Mouse (Mus musculus) liver, adult 2 months (tissue): ENCODE data around the gene S100a5. TPM values are rescaled to one million over a fixed set of nuclear protein-coding genes. Genes with fewer than 3 reads are reported as not detected.

ENCODE experiments used
- DNase-seq: peaks from one replicate; pipeline ENCODE4 v3.0.0-alpha.2; 2011; ENCODE audit warnings: low read depth, low spot score; ENCODE audit errors: extremely low read depth
- H3K27ac ChIP-seq: fragments of 200-500 bp; replicated peaks from 2 replicates; pipeline ENCODE4 v1.5.1; 2012; ENCODE audit warnings: low read depth, mild to moderate bottlenecking, control low read depth, inconsistent platforms, low read length; ENCODE audit not compliant: insufficient read depth
- H3K27me3 ChIP-seq: fragments of 200-500 bp; 2 replicates; pipeline ENCODE4 v1.6.1; 2012; ENCODE audit warnings: mild to moderate bottlenecking, moderate library complexity, low read length, inconsistent platforms; ENCODE audit not compliant: control insufficient read depth, insufficient read depth
- H3K36me3 ChIP-seq: fragments of 200-500 bp; 2 replicates; pipeline ENCODE4 v1.6.1; 2012; ENCODE audit warnings: low read length, inconsistent platforms; ENCODE audit not compliant: control insufficient read depth, insufficient read depth
- H3K4me1 ChIP-seq: fragments of 200-500 bp; 2 replicates; pipeline ENCODE4 v1.6.1; 2011; ENCODE audit warnings: low read length; ENCODE audit not compliant: control insufficient read depth, insufficient read depth
- H3K4me3 ChIP-seq: fragments of 200-500 bp; 2 replicates; pipeline ENCODE4 v1.5.1; 2011; ENCODE audit warnings: low read depth, mild to moderate bottlenecking, control low read depth, low read length, moderate library complexity; ENCODE audit not compliant: insufficient read depth
- H3K79me2 ChIP-seq: fragments of 200-500 bp; 2 replicates; pipeline ENCODE4 v1.6.1; 2012; ENCODE audit warnings: inconsistent platforms, mild to moderate bottlenecking, low read length, moderate library complexity; ENCODE audit not compliant: control insufficient read depth, insufficient read depth
- H3K9ac ChIP-seq: fragments of 200-500 bp; 2 replicates; pipeline ENCODE4 v1.6.1; 2012; ENCODE audit warnings: low read depth, mild to moderate bottlenecking, control low read depth, inconsistent platforms, low read length
- CTCF ChIP-seq: fragments of 200-500 bp; IDR thresholded peaks from 2 replicates; pipeline ENCODE4 v1.5.1; 2011; ENCODE audit warnings: low read depth, low read length, control low read depth
- POLR2A ChIP-seq: fragments of 200-500 bp; IDR thresholded peaks from 2 replicates; pipeline ENCODE4 v1.6.1; 2011; ENCODE audit warnings: low read length, control low read depth; ENCODE audit not compliant: insufficient read depth; ENCODE audit errors: extremely low read depth
- WGBS: fragments of 180-500 bp; shearing (Covaris S2); methylation state at CpG from one replicate; pipeline ENCODE4 v1.1.7; 2018; 5-methylcytosine and 5-hydroxymethylcytosine counted together
- polyA plus RNA-seq: library from polyadenylated mRNA; depleted of rRNA; stranded (reverse); fragments of >200 nt; gene quantifications from 2 replicates; pipeline ENCODE4 v1.2.3, GENCODE M21; 2012; rRNA removed
- total RNA-seq: library from RNA; depleted of rRNA; stranded (reverse); fragments of >200 nt; gene quantifications from 2 replicates; pipeline ENCODE4 v1.2.3, GENCODE M21; 2014; rRNA removed

The S100a5 gene
- total RNA-seq (not detected in 2 replicates), polyA plus RNA-seq (not detected in 2 replicates)

- no peak within 1 kb of the TSS for H3K9ac ChIP-seq
- H3K36me3 ChIP-seq = no peaks in the 10 kb centered on the region
- DNase-seq = no peak
- H3K4me1 ChIP-seq = no peaks in the 10 kb centered on the region
- H3K27ac ChIP-seq = no peak within 1 kb of the TSS
- 41% methylated on average over 3 of the region's 3 CpGs for WGBS
- H3K79me2 ChIP-seq = no peaks in the 10 kb centered on the region
- H3K4me3 ChIP-seq = no peak within 1 kb of the TSS
- no peaks in the 10 kb centered on the region for H3K27me3 ChIP-seq
- no peak for TF ChIP-seq POLR2A
- TF ChIP-seq CTCF = no peak
Observed at GRCm38 (mm10) chr3:90608223-90608622, at the start of gene S100a5. Gene S100a5 (plus strand): TSS chr3:90608523.

GRCm38 (mm10) chr3:90560008-90560628, 48.2 kb upstream of the S100a5 start, which contains the start of gene S100a3:
Gene S100a3 (plus strand): TSS chr3:90560578.
- Histone ChIP-seq H3K27ac (no peak within 1 kb of the TSS), H3K27me3 (no peaks in the 10 kb centered on the region), H3K4me1 (no peaks in the 10 kb centered on the region), H3K36me3 (no peaks in the 10 kb centered on the region), H3K4me3 (no peak within 1 kb of the TSS), H3K79me2 (no peaks in the 10 kb centered on the region), H3K9ac (no peak within 1 kb of the TSS)
- DNase-seq = no peak
- TF ChIP-seq CTCF = no peak
- TF ChIP-seq POLR2A = no peak
- WGBS = 87% methylated on average over 6 of the region's 6 CpGs

GRCm38 (mm10) chr3:90574691-90575090, 33.6 kb upstream of the S100a5 start:
- no peaks in the 10 kb centered on the region for H3K4me1 ChIP-seq
- DNase-seq = no peak
- WGBS = 84% methylated on average over 5 of the region's 5 CpGs
- no peak overlapping the region for H3K27ac ChIP-seq
- no peaks in the 10 kb centered on the region for H3K79me2 ChIP-seq
- H3K36me3 ChIP-seq = no peaks in the 10 kb centered on the region
- no peak overlapping the region for H3K9ac ChIP-seq
- no peak overlapping the region for H3K4me3 ChIP-seq
- TF ChIP-seq POLR2A (no peak), CTCF (no peak)
- H3K27me3 ChIP-seq = no peaks in the 10 kb centered on the region; the same call in 1 of the 2 replicates

- H3K9ac ChIP-seq = no peak overlapping the region
- no peak overlapping the region for H3K27ac ChIP-seq
- no peaks in the 10 kb centered on the region; the same call in 1 of the 2 replicates for H3K27me3 ChIP-seq
- no peaks in the 10 kb centered on the region for H3K79me2 ChIP-seq
- no peak for TF ChIP-seq POLR2A
- 63% methylated on average over 3 of the region's 3 CpGs for WGBS
- DNase-seq = no peak
- H3K4me1 ChIP-seq = no peaks in the 10 kb centered on the region
- H3K4me3 ChIP-seq = no peak overlapping the region
- H3K36me3 ChIP-seq = no peaks in the 10 kb centered on the region
Observed at GRCm38 (mm10) chr3:90575320-90575719, 33.0 kb upstream of the S100a5 start.

- no peak overlapping the region for H3K4me3 ChIP-seq
- H3K36me3 ChIP-seq = no peaks in the 10 kb centered on the region
- H3K79me2 ChIP-seq = no peaks in the 10 kb centered on the region
- DNase-seq = no peak
- 73% methylated on average over 10 of the region's 10 CpGs for WGBS
- H3K4me1 ChIP-seq = no peaks in the 10 kb centered on the region
- TF ChIP-seq POLR2A (no peak), CTCF (no peak)
- no peak overlapping the region for H3K9ac ChIP-seq
- H3K27ac ChIP-seq = no peak overlapping the region
- no peaks in the 10 kb centered on the region; the same call in 1 of the 2 replicates for H3K27me3 ChIP-seq
Observed at GRCm38 (mm10) chr3:90576351-90577001, 31.8 kb upstream of the S100a5 start.

- Histone ChIP-seq H3K4me1 (no peaks in the 10 kb centered on the region), H3K27me3 (no peaks in the 10 kb centered on the region), H3K9ac (no peak overlapping the region), H3K79me2 (no peaks in the 10 kb centered on the region), H3K27ac (no peak overlapping the region), H3K36me3 (no peaks in the 10 kb centered on the region), H3K4me3 (no peak overlapping the region)
- DNase-seq = no peak
- TF ChIP-seq POLR2A (no peak), CTCF (no peak)
- WGBS = 78% methylated on average over 7 of the region's 7 CpGs
Observed at GRCm38 (mm10) chr3:90579433-90579832, 28.9 kb upstream of the S100a5 start.
